Mouse (Mus musculus) lung, embryonic 14.5 days (tissue): ENCODE results near the gene Hist1h2ah. TPM values are rescaled to one million over a fixed set of nuclear protein-coding genes. Genes with fewer than 3 reads are reported as not detected.
"Not testable (repeated sequence)": the region's sequence is repeated elsewhere in the genome, so short reads cannot be mapped to it uniquely, and the experiment has no call there.

Experiments used
- ATAC-seq: fragments of 200-750 bp; cut with Nextera tagmentation; 2 replicates; pipeline ENCODE4 v1.8.0; 2017; ENCODE audit warnings: mild to moderate bottlenecking, moderate TSS enrichment, moderate library complexity; ENCODE audit not compliant: insufficient read depth
- DNase-seq: peaks from one replicate; pipeline ENCODE4 v3.0.0-alpha.2; 2015
- H3K27ac ChIP-seq: fragments of 300-500 bp; sonication (generic); 2 replicates; pipeline ENCODE4 v1.5.1; 2014; ENCODE audit warnings: low read depth, mild to moderate bottlenecking, moderate library complexity
- H3K27me3 ChIP-seq: fragments of 300-500 bp; sonication (generic); 2 replicates; pipeline ENCODE4 v1.6.1; 2014; ENCODE audit warnings: low read length, control low read depth; ENCODE audit not compliant: insufficient read depth
- H3K36me3 ChIP-seq: fragments of 300-500 bp; sonication (generic); 2 replicates; pipeline ENCODE4 v1.6.1; 2014; ENCODE audit warnings: control low read depth; ENCODE audit not compliant: insufficient read depth
- H3K4me1 ChIP-seq: fragments of 300-500 bp; sonication (generic); 2 replicates; pipeline ENCODE4 v1.6.1; 2014; ENCODE audit warnings: antibody characterized with exemption, control low read depth; ENCODE audit not compliant: insufficient read depth
- H3K4me2 ChIP-seq: fragments of 300-500 bp; sonication (generic); 2 replicates; pipeline ENCODE4 v1.6.1; 2014; ENCODE audit warnings: mild to moderate bottlenecking
- H3K4me3 ChIP-seq: fragments of 300-500 bp; sonication (generic); 2 replicates; pipeline ENCODE4 v1.5.1; 2014; ENCODE audit warnings: low read depth, low read length
- H3K9ac ChIP-seq: fragments of 300-500 bp; sonication (generic); 2 replicates; pipeline ENCODE4 v1.6.1; 2014
- H3K9me3 ChIP-seq: fragments of 300-500 bp; sonication (generic); 2 replicates; pipeline ENCODE4 v1.6.1; 2016; ENCODE audit warnings: low read depth, low read length, control low read depth
- CTCF ChIP-seq: IDR thresholded peaks from 2 replicates; pipeline ENCODE4 v1.5.1; 2016; ENCODE audit warnings: antibody characterized with exemption, low read depth
- WGBS: fragments of 180-500 bp; shearing (Covaris S2); extraction: QIAGEN DNeasy Blood & Tissue Kit; methylation state at CpG from one replicate; pipeline ENCODE4 v1.1.7; 2014; 5-methylcytosine and 5-hydroxymethylcytosine counted together
- polyA plus RNA-seq: library from polyadenylated mRNA; unstranded; fragments of >200 nt; fragmentation: Nextera tagmentation; extraction: Ambion mirVana; gene quantifications from 2 replicates; pipeline ENCODE4 v1.2.1, GENCODE M21; 2014

Hist1h2ah gene
- polyA plus RNA-seq, 1 experiment from 2014 or later, result 21.6 TPM

DNA sequence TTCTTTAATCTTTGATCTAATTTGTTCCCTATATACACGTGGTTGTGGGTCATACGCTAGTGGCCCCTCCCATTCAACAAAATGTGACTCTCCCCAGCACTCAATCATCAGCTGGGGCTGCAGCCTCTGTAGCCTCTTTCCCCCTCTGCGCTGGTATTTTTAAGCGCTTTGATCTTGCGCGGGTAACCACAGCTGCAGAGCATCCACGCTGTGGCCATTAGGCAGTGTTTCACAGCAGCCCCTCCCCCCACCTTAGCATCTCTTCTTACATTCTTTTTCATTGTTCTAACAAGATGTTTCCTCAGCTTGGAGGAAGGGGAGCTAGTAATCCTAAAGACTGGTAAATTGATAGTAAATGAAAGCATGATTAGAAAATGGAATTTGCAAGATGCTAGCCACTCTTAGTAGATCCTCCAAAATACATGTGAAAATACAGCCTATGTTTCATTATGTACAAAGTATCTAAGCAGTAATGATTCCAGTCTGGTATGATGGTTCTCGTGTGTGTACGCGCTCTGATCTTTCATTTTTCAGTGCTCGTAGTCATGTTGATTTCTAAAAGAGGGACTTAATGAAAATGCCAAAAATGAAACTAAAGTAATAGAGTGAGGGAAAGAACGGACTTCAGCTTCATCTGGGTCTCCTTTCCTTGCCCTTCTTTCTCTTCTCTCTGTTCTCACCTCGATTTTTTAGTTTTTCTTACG, 14.5 kb upstream of the Hist1h2ah start:
- peak; percentile 86 for DNase-seq
- under 1% methylated on average over 14 of the region's 14 CpGs for WGBS
- no peaks in the 10 kb centered on the region for H3K36me3 ChIP-seq

DNA sequence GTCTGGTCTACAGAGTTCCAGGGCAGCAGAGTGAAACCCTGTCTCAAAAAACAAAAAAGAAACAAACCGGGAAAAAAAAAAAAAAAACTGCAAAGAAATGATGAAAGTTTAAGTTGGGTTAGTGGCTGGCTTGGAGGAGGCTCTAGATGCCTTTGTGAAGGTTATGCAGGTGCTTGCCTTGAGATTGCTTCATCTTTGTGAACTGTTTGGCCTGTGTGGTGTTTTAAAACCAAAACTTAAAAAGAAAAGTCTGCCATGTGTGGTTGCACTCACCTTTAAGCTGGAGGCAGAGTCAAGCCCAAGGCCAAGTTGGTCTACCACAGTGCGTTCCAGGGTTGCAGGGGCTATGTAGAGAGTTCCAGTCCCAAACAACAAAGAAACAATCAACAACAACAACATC, 13.7 kb upstream of the Hist1h2ah start:
- ATAC-seq, result no peak
- H3K4me2 ChIP-seq, result no peak overlapping the region
- H3K4me1 ChIP-seq, result peaks cover 4% of the 10 kb centered on the region; the same call in 1 of the 2 replicates
- no peaks in the 10 kb centered on the region for H3K27me3 ChIP-seq
- WGBS, result 84% methylated on average over 2 of the region's 2 CpGs
- no peak overlapping the region for H3K27ac ChIP-seq
- H3K36me3 ChIP-seq, result no peaks in the 10 kb centered on the region
- TF ChIP-seq CTCF, result no peak
- no peaks in the 10 kb centered on the region for H3K9me3 ChIP-seq
- H3K4me3 ChIP-seq, result no peak overlapping the region
- no peak overlapping the region for H3K9ac ChIP-seq
- DNase-seq, result no peak

More for the DNA sequence above, 14.5 kb upstream of the Hist1h2ah start:
- peak; percentile 62 for ATAC-seq
- no peaks in the 10 kb centered on the region for H3K9me3 ChIP-seq
- TF ChIP-seq CTCF, result no peak
- no peaks in the 10 kb centered on the region for H3K27me3 ChIP-seq
- H3K9ac ChIP-seq, result peak overlapping the region; percentile 47
- peak overlapping the region; percentile 87 for H3K27ac ChIP-seq
- H3K4me2 ChIP-seq, result peak overlapping the region; percentile 76
- peak overlapping the region; percentile 40 for H3K4me3 ChIP-seq
- no peaks in the 10 kb centered on the region for H3K4me1 ChIP-seq

DNA sequence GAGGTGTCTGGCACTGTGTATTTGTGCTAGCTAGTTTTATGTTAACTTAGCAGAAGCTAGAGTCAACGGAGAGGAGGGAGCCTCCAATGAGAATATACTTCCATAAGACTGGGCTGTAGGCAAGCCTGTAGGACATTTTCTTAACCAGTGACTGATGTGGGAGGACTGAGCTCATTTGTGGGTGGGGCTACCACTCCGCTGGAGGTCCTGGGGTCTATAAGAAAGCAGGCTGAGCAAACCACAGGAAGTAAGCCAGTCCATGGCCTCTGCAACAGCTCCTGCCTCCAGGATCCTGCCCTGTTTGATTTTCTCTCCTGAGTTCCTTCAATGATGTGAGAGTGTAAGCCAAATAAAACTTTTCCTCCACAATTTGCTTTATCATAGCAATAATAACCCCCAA, 9.9 kb upstream of the Hist1h2ah start:
- DNase-seq, result no peak
- H3K27ac ChIP-seq, result no peak overlapping the region
- no peak overlapping the region for H3K9ac ChIP-seq
- no peak overlapping the region for H3K4me3 ChIP-seq
- 52% methylated on average over 2 of the region's 2 CpGs for WGBS
- H3K4me1 ChIP-seq, result peaks cover 4% of the 10 kb centered on the region; the same call in 1 of the 2 replicates
- no peaks in the 10 kb centered on the region for H3K36me3 ChIP-seq
- H3K9me3 ChIP-seq, result no peaks in the 10 kb centered on the region
- ATAC-seq, result no peak
- no peak overlapping the region for H3K4me2 ChIP-seq
- H3K27me3 ChIP-seq, result no peaks in the 10 kb centered on the region
- no peak for TF ChIP-seq CTCF

DNA sequence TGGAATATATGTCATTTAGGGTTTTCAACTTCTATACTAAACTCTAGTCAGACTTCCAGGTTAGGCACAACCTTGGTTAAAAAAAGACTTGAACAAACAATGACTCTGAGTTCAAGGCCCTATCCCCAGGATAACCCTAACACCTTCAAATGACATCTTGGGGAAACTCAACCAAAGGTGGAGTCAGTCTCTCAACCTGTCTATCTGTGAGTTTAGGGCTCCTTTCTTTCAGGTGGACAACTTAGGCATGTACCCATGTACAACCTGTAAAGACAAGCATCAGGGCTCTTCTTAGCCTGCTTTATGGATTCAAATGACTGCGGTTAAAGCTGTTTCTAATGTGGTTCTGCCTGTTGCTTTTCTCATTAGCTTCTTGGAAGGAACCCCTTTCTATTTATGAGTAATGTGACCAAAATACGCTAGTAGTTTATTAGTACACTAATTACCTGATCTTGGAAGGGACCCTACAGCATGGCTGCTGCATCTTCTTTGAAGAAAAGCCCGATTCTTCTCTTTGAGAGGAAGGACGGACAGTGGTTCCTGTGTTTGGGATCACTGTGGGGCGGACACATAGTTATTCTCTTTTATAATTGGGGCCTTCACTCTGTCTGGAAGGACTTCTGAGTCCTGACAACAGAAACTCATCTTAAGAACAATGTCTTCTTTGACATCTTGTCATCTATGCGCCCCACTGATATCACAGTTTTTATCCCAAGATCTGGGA, 9.2 kb upstream of the Hist1h2ah start:
- 0 out of 2 replicates have a peak overlapping the region, but pooled peaks have one; percentile 40 for H3K4me3 ChIP-seq
- H3K9ac ChIP-seq, result no peak overlapping the region
- H3K27ac ChIP-seq, result 0 out of 2 replicates have a peak overlapping the region, but pooled peaks have one; percentile 22

DNA sequence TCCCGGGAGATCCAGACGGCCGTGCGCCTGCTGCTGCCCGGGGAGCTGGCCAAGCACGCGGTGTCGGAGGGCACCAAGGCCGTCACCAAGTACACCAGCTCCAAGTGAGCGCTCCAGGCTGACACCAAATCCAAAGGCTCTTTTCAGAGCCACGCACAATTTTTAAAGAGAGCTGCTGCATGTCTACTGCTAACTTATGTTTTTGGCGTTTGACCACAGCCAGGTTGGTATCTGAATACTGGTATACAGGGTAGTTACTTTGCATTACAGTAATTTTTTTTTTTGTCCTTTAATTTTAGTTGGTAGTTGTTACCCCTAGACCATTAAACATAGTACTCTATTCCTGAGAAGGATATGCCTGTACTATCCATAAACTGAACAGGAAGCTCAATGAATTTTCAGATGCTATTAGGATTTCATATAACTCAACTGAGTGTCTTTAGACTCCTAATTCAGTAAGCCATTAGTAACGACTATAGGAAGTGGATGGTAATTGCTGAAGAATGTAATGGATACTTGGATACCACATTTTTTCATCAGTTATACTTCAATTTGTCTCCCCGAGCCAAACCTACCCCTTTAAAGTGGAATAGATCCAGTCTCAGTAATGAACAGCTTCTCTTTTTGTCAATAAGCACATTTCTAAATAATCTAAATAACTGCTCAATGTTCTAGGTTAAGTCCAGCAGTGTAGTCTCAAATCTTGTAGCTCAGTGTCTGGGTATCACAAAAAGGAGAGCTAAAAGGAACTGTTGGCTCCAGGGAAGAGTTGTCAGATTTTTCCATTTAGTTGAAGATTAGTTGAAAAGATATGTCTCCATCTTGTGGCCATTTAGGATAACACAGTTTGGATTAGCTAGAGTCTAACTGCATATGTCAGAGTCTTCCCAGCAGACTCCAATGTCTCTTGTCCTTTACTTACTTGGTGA, 8.4 kb upstream of the Hist1h2ah start:
- ATAC-seq, result peak; percentile 18
- no peaks in the 10 kb centered on the region for H3K27me3 ChIP-seq
- peak overlapping the region; percentile 40 for H3K4me3 ChIP-seq
- H3K4me1 ChIP-seq, result peaks cover 7% of the 10 kb centered on the region
- no peaks in the 10 kb centered on the region for H3K36me3 ChIP-seq
- H3K4me2 ChIP-seq, result peak overlapping the region; percentile 60
- H3K9me3 ChIP-seq, result no peaks in the 10 kb centered on the region
- peak overlapping the region; percentile 92 for H3K27ac ChIP-seq
- peak overlapping the region; percentile 45 for H3K9ac ChIP-seq
- under 1% methylated on average over 10 of the region's 14 CpGs for WGBS
- peak; percentile 69 for TF ChIP-seq CTCF
- DNase-seq, result peak; percentile 91

More for the DNA sequence above, 9.2 kb upstream of the Hist1h2ah start:
- Histone ChIP-seq H3K27me3 (no peaks in the 10 kb centered on the region), H3K36me3 (no peaks in the 10 kb centered on the region), H3K4me2 (peak overlapping the region; percentile 60), H3K4me1 (peaks cover 7% of the 10 kb centered on the region), H3K9me3 (no peaks in the 10 kb centered on the region)
- TF ChIP-seq CTCF, result no peak
- ATAC-seq (no peak), DNase-seq (no peak)
- 88% methylated on average over 6 of the region's 6 CpGs for WGBS

DNA sequence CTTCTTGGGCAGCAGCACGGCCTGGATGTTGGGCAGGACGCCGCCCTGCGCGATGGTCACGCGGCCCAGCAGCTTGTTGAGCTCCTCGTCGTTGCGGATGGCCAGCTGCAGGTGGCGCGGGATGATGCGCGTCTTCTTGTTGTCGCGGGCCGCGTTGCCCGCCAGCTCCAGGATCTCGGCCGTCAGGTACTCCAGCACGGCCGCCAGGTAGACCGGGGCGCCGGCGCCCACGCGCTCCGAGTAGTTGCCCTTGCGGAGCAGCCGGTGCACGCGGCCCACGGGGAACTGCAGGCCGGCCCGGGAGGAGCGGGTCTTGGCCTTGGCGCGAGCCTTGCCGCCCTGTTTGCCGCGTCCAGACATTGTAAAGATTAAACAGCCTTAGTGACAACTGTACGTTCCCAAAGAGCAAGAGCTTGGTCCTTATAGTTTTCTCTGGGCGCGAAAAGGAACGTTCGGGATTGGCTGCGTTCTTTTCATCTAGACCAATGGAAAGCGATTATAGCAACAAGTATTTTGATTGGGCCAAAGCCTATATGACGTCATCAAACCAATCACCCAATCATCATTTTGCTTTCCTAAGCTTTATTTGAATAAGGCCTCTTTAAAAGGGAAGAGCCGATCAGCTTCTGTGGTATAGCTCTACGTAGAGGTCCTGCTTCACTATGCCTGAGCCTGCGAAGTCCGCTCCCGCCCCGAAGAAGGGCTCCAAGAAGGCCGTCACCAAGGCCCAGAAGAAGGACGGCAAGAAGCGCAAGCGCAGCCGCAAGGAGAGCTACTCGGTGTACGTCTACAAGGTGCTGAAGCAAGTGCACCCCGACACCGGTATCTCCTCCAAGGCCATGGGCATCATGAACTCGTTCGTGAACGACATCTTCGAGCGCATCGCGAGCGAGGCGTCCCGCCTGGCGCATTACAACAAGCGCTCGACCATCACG, 7.5 kb upstream of the Hist1h2ah start, which contains the start of the genes Hist1h2ag and Hist1h2bj:
TSS of gene Hist1h2ag (minus strand) at position 377 of the 935 bp plus-strand sequence.
TSS of gene Hist1h2bj (plus strand) at position 647 of the 935 bp plus-strand sequence.
- H3K27me3 ChIP-seq, H3K9me3 ChIP-seq, H3K4me1 ChIP-seq, H3K36me3 ChIP-seq: not testable (repeated sequence)
- peak within 1 kb of the TSS; percentile 63 for H3K9ac ChIP-seq
- H3K4me3 ChIP-seq, result peak within 1 kb of the TSS; percentile 46
- under 1% methylated on average over 34 of the region's 80 CpGs for WGBS
- ATAC-seq (peak; percentile 91), DNase-seq (peak; percentile 99)
- peak within 1 kb of the TSS; percentile 98 for H3K27ac ChIP-seq
- peak within 1 kb of the TSS; percentile 80 for H3K4me2 ChIP-seq
